Mouse (Mus musculus) NIH3T3 (cell line): ENCODE data around the gene Mapk3.
"Not testable (repeated sequence)": the region's sequence is repeated elsewhere in the genome, so short reads cannot be mapped to it uniquely, and the experiment has no call there.

Experiments
- DNase-seq: peaks from one replicate; pipeline ENCODE4 v3.0.0-alpha.2; 2012; ENCODE audit warnings: low read depth

Mapk3 gene

DNA sequence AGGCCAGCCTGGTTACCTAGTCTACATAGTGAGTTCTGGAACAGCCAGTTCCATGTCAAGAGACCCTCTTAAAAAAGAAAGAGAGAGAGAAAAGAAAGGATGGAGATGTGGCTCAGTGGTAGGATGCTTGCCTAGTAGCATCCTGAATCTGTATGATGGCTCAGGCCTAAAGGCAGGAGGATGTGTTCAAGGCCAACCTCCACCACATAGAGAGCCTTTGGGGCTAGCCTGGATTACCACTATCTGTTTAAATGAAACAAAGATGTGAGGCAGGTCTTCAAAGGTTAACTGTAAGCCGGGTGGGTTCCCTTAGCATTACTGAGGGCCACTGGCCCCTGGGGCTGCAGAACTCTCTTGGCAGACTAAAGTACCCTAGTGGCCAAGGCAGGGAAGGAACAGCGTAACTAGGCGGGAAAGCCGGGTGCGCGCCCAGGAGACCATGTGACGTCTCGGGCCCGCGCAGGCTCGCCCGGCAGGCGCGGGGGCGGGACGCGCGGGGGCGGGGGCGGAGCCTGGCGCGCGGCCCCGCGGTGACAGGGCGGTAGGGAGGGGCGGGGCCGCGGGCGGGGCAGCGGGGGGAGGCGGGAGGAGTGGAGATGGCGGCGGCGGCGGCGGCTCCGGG, at the start of gene Mapk3:
Mapk3 (plus strand) TSS at position 552 of the 622 bp plus-strand sequence.
- DNase-seq, result peak; percentile 94

DNA sequence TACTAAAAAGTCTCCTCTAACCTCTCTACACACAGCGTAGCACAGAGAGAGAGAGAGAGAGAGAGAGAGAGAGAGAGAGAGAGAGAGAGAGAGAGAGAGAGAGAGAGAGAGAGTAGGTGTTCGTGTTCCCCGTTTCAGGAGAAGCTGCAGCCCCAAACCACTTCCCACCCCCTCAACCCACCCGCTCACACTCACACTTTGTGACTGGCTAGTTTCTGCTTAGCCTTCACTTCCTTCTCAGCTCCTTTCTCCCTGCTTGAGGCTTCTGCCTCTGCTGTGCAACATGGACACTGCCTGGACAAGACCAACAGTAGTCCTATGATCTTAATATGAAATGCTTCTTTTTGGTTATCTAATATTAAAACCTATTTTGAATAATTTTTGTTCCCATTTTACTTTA, 49.1 kb upstream of the Mapk3 start:
- DNase-seq, result no peak

- DNase-seq, result no peak
These were observed 47.5 kb upstream of the Mapk3 start for GRCm38 (mm10) chr7:126711910-126712309.

- no peak for DNase-seq
These were observed 43.7 kb upstream of the Mapk3 start for GRCm38 (mm10) chr7:126715679-126716078.

- peak; percentile 14 for DNase-seq
These were observed 41.8 kb upstream of the Mapk3 start for GRCm38 (mm10) chr7:126717566-126717965.

- DNase-seq, result peak; percentile 13
These were observed 40.5 kb upstream of the Mapk3 start for GRCm38 (mm10) chr7:126718787-126719337.

DNA sequence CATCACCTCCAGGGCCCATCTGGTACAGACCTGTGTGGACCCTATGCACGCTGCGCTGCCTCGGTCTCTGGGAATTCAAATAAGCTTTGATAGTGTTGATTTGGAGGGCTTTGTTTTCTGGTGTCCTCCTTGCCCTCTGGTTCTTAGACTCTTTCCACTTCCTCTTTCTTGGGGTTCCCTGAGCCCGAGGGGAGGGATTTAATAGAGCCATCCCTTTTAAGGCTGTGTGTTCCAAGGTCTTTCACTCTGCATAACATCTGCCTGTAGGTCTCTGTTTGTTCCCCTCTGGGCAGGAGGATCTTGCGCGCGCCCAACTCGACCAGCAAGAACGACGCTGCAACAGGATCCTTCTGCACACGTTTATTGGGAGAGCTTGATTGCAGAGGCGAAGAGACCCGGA, 37.8 kb upstream of the Mapk3 start:
- DNase-seq, result no peak

- no peak for DNase-seq
These were observed 34.3 kb upstream of the Mapk3 start for GRCm38 (mm10) chr7:126725077-126725476.

DNA sequence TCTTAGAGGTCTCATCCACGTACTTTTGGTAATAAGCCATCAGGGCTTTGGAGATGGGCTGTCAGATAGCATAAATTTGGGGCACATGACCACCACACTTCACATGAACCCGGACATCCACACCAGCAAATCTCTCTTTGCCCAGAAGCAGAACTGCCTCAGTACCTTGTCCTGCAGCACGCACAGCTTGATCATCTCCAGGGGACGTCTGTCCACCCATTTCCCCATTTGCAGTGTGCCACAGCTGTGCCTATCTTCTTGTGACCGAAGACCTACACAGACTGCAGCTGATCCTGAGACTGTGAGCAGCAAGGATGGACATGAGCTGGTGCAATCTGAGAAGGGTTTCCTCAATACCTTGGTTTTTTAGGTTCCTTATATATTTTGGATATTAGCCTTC, 33.7 kb upstream of the Mapk3 start:
- DNase-seq, result no peak

DNA sequence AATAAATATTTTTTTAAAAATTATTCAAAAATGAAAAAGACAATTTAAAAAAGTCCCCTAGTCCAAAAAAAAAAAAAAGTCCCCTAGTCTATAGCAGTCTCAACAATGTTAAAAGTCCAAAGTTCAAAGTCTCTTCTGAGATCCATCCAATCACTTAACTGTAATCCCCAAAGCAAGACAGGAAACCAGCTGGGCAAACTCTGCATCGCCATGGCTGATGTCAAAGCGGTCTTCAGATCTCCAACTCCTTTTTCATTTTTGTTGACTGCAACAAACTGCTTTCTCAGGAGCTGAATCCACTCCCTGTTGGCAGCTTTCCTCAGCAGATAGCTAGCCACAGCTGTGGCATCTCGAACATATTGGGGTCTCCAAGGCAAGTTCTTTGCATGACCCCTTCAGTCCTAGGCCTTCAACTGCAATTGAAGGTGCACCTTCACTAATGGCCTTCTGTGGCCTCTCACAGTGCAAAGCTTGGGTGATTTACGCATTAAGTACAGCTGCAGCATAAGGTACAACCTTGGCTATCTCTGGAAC, 29.1 kb upstream of the Mapk3 start:
- not testable (repeated sequence) for DNase-seq

GRCm38 (mm10) chr7:126736122-126736521, 23.3 kb upstream of the Mapk3 start:
- DNase-seq, result no peak

- no peak for DNase-seq
These were observed 19.9 kb upstream of the Mapk3 start for GRCm38 (mm10) chr7:126739551-126739950.

DNA sequence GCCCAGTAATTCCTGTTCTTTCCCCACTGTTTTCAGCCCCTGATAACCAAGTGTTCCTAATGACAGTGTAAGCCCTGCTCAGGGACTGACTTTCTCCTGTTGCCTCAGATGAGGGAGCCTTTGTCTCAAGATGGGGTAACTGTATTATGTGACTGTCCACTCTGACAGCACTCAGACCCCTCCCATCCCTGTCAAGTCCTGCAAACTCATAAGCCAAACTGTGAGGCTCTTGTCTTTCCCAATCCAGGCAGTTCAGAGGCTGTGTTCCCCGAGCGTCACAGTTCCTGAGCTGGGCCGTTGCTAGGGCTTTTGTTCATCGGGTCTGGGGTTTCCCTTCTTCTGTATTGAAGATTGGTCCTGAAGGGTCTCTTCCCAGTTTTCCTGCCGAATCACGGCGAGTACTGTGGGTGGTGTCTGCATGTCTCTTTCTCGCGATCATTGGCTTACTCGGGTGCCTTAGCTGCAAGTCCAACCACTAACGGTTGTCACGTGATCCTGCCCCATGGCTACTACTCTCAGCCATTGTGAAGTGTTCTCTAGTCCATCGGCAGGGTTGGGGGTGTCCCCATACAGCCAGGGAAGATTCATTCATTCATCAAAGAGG, 19.2 kb upstream of the Mapk3 start:
- no peak for DNase-seq

- no peak for DNase-seq
These were observed 18.4 kb upstream of the Mapk3 start for GRCm38 (mm10) chr7:126740977-126741376.

GRCm38 (mm10) chr7:126741452-126741851, 17.9 kb upstream of the Mapk3 start:
- DNase-seq, result no peak

DNA sequence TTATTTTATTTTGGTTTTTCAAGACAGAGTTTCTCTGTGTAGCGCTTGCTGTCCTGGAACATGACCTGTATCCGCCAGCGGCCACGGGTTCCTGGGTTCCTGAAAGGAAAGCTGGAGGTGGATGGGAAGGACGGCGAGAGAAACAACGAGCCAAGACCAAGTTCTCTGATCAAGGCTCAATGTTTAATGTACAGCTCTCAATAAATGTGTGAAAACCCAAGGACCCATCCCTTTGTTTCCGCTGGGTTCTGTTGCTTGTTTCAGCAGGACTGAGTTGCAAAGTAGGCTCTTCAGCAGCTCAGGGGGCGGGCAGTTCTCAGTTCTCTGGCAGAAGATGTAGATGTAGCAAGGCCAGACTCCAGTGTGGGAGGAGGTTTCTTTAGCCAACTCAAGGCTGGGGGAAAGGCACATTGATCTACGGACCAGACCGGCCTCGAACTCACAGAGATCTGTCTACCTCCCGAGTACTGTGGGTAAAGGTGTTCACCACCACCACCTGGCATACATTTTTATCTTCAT, 17.4 kb upstream of the Mapk3 start:
- DNase-seq, result no peak

GRCm38 (mm10) chr7:126746066-126746465, 13.3 kb upstream of the Mapk3 start:
- DNase-seq, result no peak

- no peak for DNase-seq
These were observed 12.6 kb upstream of the Mapk3 start for GRCm38 (mm10) chr7:126746798-126747197.

- DNase-seq, result no peak
These were observed 10.6 kb upstream of the Mapk3 start for GRCm38 (mm10) chr7:126748824-126749223.

DNA sequence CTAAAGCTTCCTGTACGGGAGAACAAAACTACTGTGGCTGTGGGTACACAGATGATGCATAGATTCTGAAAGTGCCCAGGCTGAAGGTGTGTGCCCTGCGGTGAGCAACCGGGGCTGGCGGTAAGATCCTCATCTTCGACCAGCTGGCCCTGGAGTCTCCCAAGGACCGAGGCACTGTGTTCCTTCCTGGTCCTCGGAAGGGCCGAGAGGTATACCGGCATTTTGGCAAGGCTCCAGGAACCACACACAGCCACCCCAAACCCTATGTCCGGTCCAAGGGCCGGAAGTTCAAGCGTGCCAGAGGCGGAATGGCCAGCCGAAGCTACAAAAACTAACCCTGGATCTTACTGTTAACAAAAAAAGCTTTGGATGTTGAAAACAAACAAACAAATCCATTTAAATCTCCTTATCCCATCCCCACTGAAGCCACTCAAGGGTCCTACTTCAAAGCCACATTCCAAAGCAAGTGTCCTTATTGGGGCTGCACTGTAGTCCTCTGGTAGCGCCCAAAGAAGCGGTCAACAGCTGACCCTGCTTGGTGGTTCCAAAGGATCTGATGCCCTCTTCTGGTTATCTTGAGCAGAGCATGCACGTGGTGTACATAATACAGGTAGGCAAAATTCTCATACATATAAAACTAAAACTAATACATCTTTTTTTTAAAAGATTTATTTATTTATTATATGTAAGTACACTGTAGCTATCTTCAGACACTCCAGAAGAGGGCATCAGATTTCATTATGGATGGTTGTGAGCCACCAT, 9.6 kb upstream of the Mapk3 start:
- no peak for DNase-seq

DNA sequence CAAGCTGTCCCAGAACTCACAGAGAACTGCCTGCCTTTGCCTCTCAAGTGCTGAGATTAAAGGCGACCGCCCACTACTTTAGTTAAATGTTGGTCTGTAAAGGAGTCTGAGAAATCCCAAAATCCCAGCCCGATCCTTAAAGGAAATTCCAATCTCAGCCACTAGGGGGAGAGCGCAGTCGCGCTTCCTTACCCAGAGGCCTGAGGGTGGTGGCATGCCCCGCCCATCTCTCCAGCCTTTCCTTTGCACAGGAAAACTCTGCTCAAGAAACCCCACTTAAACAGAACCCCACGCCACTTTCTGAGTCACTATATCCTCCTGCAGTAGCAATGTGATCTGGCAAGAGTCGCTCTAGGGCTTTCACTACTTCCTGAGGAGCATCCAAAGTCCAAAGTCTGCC, 4.5 kb upstream of the Mapk3 start:
- peak; percentile 93 for DNase-seq

DNA sequence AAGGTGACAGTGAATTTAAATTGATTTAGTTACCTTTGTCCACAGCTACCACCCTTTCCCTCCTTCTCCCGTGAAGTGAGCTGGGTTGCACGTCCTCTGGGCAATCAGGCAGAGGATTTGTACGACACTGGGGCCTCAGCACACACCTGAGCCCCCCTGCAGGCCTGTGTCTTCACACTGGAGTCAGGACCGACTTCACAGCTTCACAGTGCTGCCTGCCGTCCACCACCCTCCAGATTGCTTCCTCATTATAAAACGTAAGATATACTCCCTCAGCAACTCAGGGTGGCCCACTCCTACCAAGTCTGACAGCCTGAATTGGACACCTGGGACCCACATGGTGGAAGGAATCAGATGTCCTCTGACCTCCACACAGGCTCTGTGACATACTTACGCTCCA, 862 bp upstream of the Mapk3 start:
- no peak for DNase-seq
